Mouse (Mus musculus): ENCODE measurements around the gene Matn3. TPM values are rescaled to one million over a fixed set of nuclear protein-coding genes. Genes with fewer than 3 reads are reported as not detected.
A peak's percentile ranks its signal among the peaks of the same experiment; 100 is the strongest.
"Not testable (repeated sequence)": the region's sequence is repeated elsewhere in the genome, so short reads cannot be mapped to it uniquely, and the experiment has no call there.

Gene Matn3
- polyA plus RNA-seq, 1 experiment, result 0.01 TPM

DNA sequence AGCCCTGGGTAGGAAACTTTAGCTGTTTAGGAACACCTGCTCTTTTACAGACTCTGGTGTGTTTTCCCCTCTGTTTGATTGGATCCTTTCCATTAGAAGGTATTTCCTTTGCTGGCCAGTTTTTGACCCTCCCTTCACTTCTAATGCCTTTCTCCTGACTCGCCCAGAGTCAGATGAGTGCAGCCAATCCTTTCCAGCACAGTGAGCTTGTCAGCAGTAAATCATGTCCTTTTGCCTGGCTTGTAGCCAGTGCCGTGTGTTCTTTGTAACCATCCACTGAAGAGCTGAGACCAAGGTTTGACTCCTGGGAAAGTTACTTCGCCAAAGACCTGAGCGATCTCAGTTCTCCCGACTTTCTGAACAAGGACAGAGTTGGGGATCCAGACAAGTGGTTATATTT lies 12.4 kb upstream of the Matn3 start:
- no peak for DNase-seq (ENCODE audit: low spot score)

DNA sequence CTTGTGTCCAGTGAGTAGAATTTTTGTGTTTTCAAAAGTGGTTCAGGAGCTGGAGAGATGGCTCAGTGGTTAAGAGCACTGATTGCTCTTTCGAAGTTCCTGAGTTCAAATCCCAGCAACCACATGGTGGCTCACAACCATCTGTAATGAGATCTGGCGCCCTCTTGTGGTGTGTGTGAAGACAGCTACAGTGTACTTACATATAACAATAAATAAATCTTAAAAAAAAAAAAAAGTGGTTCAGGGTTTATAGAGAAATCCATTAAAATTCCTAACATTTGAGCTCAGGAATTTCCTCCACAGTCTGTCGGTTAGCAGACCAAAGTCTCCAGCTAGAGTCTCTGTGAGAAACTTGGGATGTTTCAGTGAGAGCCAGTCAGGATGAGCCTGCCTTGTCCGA lies 11.5 kb upstream of the Matn3 start:
- DNase-seq (ENCODE audit: low spot score), result not testable (repeated sequence)

DNA sequence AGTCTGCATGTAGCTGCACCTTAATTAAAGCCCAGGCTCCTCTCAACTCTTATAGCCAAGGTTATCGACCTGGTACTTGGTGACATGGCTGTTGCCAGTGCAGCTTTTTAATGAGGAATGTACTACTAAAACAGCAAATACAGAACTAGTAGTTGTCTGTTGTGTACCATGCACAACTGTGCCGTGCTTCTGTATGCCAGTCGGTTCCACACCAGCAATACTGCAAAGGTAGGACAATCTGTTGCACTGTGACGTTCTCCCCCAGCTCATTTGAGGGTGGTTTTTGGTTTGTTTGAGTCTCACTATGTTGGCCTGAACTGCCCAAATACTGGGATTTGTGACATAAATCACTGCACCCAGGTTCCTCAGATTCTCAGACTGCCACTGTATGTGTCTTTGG lies 8.2 kb upstream of the Matn3 start:
- DNase-seq (ENCODE audit: low spot score), result no peak

DNA sequence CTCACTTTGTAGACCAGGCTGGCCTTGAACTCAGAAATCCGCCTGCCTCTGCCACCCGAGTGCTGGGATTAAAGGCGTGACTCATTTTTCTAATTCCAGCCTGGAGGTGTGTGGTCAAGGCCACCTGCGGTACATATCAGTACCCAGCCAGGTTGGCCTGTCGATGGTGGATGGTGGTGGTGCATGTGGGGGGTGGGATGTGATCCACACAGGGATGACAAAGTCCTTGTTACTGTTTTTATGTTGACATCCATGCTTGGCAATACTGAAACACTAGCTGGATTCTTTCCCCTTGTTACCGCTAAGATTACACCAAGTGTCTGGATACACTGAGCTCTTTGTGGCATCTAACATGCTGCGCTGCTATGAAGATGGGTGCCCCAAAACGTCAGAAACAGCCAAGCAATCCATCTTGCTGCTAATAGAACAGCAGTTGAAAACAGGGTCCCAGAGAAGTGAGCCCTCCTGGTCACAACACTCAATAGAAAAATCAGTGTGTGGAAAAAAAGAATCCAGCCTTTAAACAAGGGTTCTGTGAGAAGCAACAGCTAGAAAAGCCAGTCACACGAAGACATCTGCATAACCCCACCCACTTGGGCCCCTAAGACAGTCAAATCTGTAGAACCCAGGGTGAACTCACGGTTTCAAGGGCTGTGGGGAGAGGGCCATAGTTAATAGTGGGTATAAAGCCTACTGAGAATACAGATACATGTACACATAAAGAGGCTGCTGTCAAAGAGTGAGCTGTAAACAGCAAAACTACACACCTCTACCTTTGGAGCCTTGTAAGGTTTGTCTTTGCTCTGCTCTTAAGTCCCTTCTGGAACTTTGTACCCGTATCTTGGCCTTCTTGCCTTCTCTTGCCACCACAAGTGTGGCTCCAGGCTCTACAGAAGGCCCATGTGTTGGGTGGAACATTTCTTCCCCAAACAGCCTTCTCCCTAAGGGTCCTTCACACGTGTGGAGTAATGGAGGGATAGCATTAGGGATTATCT lies 7.4 kb upstream of the Matn3 start:
- no peak for DNase-seq (ENCODE audit: low spot score)

DNA sequence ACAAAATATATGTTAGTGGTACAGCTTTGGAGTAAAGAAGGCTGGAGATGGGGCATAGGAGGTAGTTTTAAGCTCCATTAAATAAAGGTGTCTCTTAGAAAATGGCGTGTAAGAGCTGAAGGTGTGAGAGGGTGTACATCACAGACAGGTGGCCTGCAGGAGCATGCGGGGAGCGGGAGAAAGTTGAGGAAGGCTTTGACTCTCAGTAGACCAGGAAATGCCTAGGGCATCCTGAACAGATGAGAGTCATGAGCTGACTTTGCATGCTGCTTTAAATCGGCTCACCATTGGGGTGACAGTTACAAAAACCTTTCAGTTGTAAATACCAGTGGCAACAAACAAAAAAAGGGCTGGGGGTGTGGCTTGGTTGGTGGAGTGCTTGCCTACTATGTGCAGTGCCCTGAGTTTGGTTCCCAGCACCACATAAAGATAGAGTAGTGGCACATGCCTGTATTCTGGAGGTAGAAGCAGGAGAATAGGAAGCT lies 6.6 kb upstream of the Matn3 start:
- DNase-seq (ENCODE audit: low spot score), result no peak

DNA sequence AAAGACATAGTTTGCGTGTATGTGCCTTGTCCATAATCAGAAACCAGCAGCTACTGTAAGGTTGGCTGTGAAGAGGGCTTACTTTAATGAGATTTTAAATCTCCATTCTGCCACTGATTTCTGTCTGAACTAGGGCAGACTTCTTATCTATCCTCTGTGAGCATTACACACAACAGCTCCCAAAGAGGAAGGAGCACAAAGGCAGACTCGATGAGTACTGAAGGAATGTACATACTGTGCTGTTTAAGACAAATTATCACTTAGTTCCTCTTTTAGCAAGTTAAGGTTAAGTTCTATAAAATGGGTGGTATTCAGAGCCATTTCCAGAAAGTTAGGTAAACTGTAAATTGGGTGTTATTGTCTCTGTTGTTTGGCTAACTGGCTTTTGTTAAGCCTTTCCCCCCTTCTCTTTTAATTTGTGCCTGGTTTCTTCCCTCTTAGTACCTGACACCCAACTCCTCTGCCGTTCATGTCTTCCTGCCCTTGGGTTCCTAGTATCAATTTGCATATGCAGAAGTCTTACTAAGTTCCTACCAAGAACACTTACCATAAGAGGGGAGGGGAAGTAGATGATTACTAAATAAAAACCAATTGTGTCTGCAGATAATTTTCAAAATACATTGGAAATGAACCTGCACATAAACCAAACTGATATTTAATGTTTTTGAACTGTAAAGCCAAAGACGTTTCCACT lies 5.9 kb upstream of the Matn3 start:
- no peak for DNase-seq (ENCODE audit: low spot score)

DNA sequence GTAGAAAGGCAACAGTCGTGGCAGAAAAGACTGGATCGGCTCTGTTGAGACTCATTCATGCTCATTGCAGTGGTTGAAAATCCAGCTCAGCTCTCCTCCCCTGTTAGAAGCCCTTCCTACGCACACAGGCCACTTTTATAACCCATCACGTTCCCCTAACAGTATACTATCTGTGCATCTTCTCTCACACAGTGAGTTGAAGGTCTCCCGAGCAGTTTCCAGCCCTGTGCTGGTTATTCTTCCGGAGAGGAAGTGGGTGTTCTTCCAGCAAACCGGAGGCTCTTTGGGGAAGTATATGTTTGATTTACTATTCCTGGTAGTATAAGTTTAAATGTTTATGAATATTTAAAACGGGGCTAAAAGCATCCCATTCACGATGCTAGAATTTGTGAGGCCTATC lies 566 bp upstream of the Matn3 start:
- DNase-seq (ENCODE audit: low spot score), result no peak

DNA sequence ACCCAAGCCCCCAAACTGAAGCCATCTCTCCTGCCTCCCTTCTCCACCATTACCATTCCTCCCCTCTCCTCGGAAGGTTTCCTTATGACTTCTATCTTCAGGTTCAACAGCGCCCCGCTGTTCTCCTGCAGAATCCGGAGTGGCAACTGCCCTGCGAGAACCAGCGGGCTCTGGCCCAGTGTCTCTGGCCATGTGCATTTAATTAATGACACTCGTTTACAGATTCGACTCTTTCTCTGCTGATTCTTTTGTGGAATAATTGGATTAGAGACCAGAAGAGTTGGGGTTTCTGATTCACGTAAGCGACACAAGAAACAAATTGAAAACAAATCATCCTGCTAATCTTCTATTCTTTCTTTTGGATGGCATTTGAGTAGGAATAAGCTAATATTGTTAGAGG lies 5.4 kb downstream of the Matn3 start:
- DNase-seq (ENCODE audit: low spot score), result no peak

DNA sequence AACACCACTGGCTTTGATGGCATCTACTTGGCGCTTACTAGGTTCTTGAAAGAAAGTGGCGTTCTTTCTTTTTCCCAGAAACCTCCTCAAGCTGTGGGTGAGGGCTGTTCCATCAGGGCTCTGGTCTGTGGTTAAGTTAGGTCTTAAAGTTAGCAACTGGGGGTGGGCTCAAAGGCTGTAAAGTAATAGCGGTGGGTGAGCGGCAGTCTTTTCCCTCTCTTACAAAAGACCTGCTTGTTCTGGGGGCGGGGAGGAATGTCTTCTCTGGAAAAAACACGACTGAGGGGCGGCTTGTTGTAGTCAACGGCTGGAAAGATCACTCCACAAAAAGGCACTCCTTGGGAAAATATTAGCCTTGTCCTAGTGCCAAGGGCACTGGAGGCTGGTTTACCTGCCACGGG lies 6.4 kb downstream of the Matn3 start:
- DNase-seq (ENCODE audit: low spot score), result no peak

DNA sequence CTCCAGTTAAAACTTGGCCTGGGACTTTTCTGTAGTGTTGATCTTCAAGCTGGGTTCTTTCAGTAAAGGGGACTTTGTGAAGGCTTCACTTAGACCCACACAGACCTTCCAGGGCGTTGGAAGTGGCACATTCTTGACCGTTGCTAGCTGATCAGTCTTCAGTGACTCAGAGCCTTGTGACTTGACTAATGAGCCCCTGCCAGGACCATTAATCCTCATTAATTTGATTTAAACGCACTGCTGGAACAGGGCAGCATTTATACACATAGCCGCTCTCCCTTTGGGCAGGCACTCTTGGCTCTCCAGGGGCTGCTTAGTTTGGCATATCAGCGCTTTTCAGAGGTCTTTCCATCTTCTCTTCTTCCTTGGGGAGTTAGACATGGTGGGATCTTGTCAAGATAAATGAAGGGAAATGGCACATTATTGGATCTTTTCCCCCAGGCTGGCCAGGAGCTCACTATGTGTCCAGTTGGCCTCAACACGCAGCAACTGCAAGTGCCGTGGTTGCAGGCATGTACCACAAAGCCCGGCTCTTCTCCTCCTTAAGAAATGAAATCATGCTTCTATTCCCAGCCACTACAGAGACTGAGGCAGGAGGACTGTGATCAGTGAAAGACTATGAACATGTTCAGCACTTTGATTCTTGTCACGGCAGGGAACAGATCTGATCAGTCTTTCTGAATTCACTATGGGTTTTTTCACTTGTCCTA lies 14.0 kb downstream of the Matn3 start:
- no peak for DNase-seq (ENCODE audit: low spot score)

DNA sequence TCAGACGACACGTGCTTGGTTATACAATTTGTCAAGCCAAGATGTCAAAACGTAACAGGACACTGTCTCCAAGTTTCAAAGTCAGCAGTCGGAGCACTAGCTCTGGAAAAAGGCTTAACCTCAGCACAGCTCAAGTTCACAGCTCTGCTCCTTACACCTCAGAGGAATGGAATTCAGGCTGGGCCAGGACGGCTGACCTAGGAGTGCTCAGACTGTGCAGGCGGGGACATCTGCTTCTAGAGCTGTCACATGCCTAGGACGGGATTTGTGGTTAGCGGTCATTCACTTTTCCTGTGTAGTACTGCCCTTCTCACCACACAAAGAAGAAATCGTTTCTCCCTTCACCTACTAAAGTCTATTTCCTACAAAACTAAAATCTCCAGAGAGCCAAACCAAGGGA lies 22.1 kb downstream of the Matn3 start:
- DNase-seq (ENCODE audit: low spot score), result no peak

DNA sequence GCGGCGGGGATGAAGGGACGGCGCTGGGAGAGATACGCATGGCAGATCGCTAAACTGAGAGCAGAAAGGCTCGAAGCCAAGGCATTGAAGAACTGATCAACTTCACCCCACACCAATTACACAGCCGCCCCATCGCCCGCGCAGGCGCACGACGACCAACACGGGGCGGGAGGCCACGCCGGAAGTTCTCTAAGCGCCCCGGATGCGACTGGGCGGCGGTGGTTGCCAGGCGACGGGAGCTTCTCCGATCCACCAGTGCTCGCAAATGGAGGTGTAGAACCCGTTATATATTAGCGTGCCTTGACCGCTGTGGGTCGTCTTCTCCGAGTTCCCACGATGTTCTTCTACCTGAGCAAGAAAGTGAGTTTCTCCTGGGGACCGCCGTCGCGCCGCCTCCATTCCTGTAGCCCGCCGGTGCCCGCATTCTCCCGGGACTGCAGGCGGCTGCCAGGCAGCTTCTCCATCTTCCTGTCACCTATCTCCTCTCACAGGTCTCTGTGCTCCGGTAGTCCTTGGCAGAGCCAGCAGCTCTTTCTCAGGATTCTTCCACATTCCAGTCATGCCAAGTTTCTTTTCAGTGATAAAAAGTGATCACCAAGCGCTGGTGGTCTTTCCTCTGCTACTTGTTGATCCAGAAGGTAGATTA lies 26.2 kb downstream of the Matn3 start, which contains the start of gene Wdr35:
Wdr35 (plus strand) TSS at position 73 of the 646 bp plus-strand sequence.
- DNase-seq (ENCODE audit: low spot score), result peak; percentile 77

DNA sequence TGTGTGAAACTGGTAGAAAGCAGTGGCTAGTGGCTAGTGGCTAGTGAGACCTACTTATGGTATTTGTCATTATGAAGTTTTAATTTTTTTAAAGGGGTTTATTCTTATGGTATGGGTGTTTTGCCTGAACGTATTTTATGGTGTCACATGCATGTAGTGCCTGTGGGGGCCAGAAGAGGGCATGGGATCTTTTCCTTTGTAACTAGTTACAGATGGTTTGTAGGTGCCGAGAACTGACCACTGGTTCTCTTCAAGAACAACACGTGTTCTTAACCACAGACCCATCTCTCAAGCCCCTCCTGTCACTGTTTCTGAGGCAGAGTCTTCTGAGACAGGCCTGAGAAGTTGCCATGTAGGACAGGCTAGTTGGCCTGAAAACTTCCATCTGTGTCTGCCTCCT lies 27.3 kb downstream of the Matn3 start:
- no peak for DNase-seq (ENCODE audit: low spot score)

DNA sequence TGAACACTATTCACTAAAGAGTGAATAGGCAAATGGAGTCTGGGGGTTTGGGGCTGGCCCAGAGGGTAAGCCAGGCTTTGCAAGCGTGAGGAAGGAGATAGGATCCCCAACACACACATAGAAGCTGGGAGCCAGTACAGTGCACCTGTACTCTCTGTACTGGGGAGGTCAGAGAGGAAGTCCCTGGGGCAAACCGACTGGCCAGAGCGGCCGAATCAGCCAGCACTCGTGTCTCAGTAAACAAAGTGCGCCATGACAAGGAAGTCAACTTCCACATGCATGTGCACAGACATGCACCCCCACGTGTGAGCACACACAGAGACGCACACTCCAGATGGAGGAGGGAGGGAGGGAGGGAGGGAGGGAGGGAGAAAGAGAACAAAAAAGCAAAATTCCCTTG lies 45.5 kb downstream of the Matn3 start:
- no peak for DNase-seq (ENCODE audit: low spot score)

DNA sequence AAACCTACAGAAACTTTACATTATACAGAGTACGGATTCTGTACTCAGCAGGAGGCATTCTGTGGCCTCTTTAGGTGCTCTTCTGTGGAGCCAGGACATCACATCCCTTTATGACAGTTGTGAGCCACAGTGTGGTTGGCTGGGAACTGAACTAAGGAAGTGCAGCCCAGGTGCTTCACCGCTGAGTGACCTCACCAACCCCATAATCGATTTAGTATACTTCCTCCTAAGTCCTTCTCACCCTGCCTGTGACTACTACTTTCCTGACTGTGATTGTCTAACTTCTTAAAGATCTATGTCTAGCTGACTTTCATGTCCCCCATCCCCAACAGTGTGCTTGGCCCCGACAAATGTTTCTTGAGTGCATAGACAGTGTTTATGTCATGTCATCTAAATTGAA lies 50.6 kb downstream of the Matn3 start:
- DNase-seq (ENCODE audit: low spot score), result no peak

DNA sequence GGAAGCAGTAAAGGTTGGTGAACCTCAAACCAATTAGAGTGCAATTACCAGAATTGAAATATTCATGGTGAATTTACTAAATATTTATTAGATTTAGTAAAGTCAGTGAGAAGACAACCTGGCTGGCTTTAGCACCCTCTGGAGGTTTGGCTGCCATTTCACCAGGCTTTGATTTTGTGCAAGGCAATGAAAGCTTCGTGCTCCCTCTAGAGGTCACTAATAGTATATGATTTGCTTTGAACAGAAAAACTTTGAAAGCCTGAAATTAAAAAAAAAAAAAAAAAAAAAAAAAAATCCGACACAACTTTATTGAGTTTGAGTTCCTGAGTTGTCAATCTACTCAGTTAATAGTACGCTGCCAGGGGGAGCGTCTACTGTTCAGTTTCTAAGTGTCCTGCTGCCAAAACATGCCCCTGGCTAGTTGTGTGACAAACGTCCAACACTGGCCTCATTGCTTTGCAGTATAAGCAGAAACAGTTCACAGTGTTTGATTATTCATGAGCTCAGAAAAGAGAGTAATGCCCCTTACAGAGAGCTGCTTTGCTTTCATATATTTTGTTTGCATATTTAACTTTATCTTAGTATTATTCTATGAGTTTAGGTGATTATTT lies 54.4 kb downstream of the Matn3 start:
- no peak for DNase-seq (ENCODE audit: low spot score)

DNA sequence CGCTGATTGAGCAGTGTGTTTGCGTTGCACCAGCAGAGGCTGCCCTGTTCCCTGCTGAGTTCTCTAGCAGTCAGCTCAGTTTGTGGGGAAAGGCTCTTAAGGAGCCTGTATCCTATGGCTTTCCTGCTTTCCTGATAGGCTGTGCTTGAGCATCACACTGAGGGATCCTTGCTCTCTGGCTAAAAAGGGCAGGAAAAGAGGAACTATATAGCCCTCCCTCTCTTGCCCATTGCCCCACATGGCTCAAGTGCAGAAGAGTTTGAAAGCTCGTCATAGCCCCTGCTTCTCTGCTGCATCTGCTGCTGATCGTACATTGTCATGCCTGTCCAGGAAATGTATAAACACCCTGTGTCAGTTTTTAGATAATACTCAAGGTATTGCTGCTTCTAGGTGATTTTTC lies 59.4 kb downstream of the Matn3 start:
- no peak for DNase-seq (ENCODE audit: low spot score)

DNA sequence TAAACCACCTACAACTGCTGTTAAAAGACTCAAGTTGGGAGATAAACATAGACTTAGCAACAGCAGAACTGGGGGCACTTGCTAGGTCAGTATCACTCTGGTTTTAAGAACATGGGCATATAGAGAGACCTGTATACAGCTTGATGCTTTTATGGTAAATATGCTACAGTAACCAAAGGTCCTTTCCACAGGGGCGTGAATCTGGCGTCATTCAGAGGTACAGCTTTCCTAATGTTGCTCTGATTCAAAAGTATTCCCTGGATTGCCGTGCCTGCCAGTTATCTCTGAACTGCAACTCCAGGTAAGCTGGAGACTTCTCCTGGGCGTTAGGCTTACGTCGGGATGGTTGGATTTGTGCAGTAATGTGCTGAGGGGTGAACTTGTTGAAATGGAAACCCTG lies 60.1 kb downstream of the Matn3 start:
- DNase-seq (ENCODE audit: low spot score), result no peak

DNA sequence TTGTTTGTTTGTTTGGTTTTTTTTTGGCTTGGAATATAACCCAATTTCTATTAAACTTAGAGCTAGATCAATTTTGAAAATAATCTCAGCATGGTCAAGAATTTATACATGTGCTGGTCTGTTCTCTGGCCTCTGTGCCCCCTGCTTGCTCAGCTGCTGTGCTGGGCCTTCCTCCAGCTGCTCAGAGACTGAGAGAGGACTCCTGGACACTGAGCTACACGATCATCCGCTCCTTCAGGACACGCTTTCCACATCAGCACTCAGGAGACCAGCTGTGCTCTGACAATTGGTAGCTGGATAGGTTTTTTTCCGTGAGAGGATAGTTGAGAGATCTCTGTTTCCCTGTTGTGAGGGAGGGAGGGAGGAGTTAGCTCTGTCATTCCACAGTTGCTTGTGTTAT lies 62.6 kb downstream of the Matn3 start:
- no peak for DNase-seq (ENCODE audit: low spot score)

DNA sequence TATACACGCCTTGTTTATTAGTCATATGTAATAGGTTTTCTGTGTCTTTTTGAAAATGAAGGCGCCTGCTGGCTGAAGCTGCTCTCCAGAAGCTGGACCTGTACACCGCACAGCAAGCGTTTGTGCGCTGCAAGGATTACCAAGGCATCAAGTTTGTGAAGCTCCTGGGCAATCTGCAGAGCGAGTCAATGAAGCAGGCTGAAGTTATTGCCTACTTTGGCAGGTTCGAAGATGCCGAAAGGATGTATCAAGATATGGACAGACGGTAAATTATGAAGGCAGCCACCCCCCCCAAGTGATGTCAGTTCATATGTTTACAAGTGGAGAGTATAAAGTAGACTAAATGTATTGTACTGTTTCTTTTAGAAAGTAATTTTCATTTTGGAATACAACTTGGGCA lies 68.6 kb downstream of the Matn3 start:
- no peak for DNase-seq (ENCODE audit: low spot score)

DNA sequence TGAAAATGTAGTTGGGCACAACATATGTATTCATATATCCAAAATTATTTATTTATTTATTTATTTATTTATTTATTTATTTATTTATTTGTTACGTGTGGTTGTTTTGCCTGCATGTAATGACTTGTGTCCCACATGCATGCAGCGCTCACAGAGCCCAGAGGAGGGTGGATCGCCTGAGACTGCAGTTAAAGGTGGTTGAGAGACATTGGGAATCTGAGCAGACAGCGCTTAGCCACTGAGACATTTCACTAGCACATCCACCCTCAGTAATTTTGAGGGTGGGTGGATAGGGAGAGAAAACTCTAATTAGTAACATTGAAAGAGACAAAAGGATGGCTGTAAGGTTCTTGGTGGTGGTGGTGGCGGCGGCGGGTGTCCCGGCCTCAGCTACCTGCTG lies 72.7 kb downstream of the Matn3 start:
- DNase-seq (ENCODE audit: low spot score), result no peak
